Mouse (Mus musculus): ENCODE measurements around the gene Qrich2.
"Not testable (repeated sequence)": the region's sequence is repeated elsewhere in the genome, so short reads cannot be mapped to it uniquely, and the experiment has no call there.

The Qrich2 gene

DNA sequence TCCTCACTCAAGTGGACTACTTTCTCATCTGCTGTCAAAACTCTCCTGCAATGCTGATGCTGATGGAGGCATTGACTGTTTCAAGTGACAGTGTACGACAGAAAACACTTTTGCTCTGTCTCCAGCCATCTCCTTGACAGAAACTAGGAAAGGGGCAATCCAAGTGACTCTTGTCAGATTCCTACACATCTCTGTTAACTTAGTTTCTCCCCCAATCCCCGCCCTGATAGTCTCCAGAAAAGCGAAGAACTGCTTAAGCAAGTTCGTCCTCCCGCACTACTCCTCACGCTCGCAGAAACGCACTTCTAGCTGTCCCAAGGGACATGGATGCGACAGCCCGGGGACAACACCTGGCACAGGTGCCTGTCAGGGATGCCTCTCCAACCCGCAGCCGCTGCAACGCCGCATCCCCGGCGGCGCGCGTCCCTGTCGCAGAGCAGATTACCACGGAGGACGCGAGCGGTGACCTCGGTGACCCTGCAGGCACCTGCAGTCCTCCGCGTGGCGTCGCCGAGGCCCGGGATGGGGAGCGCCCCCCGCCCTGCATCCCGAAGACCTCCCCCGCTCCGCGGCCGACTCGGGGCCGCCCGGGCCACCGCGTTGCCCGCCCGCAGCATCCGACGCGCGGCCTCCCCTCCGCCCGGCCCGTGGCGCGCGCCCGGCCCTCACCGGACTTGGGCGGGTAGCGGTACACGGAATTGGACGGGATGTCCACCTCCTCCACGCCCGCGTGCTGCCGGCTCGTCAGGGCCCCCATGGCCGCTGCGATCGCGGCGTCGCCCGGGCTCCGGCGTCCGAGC lies 53.8 kb downstream of the Qrich2 start:
- DNase-seq (ENCODE audit: low read depth, low spot score): no peak

DNA sequence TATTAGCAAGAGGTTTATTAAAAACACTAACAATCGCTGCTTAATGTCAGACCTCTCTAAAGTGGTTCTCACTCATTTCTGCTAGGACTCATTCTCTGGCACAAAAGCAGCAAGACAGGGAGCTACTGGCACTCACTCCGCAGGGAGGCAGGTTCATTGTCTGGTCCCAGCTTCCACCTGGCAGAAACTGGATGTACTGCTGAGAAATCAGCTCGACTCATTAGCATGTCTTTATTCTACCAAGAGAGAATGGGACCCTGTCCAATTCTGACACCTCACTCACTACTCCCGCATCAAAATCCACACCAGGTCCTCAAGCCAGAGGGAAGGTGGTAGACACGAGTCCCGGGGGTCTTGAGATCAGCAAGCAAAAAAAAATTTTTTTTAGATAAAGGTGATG lies 54.5 kb downstream of the Qrich2 start:
- no peak for DNase-seq (ENCODE audit: low read depth, low spot score)

DNA sequence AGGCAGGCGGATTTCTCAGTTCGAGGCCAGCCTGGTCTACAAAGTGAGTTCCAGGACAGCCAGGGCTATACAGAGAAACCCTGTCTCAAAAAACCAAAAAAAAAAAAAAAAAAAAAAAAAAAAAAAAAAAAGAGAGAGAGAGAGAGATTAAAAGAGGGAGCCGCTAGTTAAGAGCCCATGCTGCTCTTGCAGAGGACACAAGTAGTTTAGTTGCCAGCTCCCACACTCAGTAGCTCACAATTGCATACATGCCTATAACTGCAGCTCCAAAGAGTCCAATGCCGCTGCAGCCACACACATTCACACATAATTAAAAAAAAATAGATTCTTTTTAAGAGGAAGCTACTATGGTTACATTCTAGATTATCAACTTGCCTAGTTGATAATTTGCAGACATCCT lies 55.6 kb downstream of the Qrich2 start:
- DNase-seq (ENCODE audit: low read depth, low spot score): not testable (repeated sequence)

DNA sequence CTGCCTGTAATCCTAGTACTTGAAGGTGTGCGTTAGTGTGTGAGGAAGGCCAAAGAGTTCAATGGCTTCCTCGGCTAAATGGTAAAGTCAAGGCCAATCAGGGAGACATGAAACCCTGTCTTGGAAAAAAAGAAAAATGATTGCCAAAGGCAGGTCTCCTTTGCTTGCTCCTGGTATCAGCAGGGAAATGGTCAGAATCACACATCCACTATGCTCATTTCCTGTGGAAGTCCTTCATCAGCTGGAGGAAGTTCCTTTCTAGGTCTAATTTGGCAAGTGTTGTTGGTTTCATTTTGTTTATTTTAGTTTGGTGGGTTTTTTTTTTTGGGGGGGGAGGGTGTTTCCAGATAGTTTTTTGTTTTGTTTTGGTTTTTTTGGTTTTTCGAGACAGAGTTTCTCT lies 57.0 kb downstream of the Qrich2 start:
- no peak for DNase-seq (ENCODE audit: low read depth, low spot score)

DNA sequence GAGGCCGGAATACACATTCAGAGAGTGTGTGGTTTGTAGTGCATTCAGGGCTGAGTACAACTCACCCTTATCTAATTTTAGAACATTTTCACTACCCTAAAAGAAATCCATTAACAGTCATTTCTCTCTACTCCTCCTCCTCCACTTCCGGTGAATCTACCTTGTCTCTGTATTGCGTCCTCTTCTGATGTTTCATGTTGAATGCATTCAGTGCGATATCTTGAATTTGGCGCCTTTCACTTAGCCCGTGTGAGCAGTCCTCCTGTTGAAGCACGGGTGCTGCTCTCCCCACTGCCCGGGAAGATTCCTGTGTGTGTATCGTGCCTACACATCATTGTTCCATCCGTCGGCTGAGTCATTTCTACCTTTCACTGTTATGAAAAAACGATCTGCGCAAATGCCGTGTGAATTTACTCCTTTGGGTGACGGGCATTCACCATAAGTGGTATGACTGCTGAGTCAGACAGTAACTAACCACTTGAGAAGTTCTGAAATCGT lies 59.8 kb downstream of the Qrich2 start:
- DNase-seq (ENCODE audit: low read depth, low spot score): no peak

DNA sequence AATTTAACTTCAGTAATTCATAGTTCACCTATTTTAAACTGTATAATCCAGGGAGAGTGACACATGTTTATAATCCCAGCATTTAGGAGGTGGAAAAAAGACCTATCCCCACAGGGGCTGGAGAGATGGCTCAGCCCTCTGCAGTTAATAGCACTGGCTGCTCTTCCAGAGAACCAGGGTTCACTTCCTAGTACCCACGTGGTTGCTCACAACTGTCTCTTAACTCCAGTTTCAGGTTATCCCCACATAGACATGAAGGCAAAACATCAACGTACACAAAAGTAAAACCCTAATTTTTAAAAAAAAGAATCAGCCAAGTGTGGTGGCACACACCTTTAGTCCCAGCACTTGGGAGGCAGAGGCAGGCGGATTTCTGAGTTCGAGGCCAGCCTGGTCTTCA lies 60.4 kb downstream of the Qrich2 start:
- DNase-seq (ENCODE audit: low read depth, low spot score): no peak

DNA sequence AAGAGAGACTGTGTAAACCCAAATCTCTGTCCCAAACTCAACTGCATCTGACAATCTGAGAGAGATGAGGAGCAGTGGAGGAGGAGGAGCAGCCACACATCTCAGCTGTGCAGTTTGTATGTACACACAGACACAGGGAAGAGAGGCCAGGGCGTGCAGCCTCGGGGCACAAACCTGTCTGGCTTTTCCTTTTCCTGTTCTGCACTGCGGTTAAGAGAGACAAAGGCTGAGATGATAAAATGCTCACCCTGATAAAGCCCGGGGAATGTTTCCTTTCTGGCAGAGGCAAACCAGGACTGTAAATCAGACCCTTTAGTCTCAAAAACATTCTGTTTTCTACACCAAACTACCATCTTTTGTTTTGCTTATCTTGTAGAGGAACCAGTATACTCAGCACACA lies 65.5 kb downstream of the Qrich2 start:
- no peak for DNase-seq (ENCODE audit: low read depth, low spot score)

DNA sequence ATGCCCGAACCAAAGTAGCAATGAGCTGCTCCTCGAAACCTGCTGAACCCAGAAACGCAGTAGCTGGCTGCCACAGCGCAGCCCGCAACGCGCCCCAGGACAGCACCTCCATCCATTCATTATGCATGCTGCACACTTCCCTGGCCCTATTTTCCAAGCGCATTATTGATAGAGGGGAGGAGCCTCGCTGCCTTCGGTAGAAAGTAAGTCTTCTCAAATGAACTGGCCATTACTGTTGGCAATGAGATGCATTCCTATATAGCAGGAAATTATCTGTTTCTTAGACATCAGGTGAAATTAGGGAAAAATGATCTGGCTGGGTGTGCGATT lies 67.7 kb downstream of the Qrich2 start:
- no peak for DNase-seq (ENCODE audit: low read depth, low spot score)

DNA sequence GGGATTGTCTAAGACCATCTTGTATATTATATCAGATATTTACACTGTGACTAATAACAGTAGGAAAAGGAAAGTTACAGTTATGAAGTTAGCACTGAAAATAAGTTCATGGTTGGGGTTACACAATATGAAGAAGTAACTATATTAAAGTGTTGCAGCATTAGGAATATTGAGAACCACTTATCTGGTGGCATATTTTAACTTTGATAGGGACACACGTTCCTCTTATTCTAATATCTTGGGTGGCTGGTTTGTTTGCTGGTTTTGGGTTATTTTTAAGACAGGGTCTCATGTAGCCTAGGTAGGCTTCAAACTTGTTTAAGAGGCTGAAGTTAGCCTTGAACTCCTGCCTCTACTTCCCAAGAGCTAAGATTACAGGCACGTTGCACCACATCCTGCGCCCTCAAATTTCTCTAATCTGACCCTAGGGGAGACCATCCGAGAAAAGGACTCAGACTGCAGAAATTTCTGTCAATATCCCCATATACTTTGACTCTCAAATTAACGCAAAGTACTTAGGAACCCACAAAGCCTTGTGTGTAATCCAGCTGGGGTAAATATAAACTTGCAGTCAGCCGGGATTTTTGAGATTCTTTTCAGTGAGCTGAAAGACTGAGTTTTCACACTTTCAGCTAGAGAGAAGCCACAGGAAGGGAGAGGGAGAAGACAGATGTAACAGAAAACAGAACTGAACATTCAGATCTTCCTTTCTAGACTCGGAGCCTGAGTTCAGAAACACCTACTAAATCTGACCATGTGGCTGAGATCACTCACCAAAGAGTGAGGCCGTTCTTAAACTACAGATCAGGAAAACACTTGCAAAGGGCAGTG lies 68.3 kb downstream of the Qrich2 start:
- DNase-seq (ENCODE audit: low read depth, low spot score): no peak

DNA sequence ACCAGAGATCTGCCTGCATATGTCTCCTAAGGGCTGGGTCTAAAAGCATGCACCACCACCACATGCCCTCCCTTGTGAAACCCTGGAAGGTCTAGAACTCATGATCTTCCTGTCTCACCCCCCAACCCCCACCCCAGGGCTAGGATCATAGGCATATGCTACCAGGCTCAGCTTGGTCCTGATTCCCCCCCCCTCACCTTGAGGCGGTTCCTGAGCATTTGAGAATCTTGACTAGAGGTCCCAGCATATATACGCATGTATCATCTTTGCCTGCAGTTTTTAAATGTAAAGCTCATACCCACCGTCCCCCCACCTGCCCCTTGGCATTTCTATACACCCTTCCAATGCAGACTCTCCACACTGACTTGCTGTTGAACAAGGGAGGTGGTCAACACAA lies 69.1 kb downstream of the Qrich2 start:
- no peak for DNase-seq (ENCODE audit: low read depth, low spot score)

DNA sequence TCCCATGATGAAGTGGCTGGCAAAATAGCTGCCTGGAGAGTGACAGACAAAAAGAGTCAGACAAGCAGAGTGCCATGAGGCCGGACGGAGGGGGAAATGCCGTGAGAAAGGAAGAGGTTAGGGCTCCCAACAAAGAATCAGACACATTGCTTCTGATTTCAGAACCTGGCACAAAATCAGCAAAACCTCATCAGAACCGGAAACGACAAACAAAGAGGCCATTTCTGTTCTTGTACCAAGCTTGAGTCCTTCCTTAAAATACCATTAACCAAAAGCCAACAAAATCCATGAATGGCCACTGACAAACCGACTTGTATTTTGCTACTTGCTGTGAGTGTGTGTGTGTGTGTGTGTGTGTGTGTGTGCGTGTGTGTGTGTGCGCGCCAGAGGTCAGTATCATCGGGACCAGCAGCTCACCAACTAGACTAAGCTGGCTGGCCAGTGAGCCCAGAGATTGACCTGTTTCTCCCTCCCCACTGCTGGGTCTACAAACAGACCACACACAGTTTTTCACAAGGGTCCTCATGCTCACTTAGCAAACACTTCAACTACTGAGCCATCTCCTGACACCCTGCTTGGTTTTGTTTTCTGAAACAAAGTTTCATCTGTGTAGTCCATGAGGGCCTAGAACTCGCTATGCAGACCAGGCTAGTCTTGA lies 69.6 kb downstream of the Qrich2 start:
- no peak for DNase-seq (ENCODE audit: low read depth, low spot score)

DNA sequence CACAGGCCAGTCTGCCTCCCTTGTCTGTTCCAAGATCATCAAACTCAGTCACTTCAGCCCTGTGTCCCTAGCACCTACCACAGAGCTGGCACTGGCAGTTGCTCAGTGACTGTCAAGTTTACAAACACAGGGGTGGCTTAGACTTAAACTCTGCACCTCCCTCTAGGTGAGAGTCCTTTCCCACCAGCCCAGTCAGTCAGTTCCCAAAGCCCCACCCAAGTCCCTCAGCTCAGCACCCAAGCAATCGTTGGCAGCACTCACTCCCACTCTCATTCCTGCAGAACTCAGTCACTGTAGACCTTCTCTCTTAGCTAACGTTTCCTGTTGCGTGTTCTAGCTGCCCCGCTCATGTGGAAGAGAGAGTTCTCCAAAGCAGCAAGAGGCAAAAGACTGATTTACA lies 71.3 kb downstream of the Qrich2 start:
- DNase-seq (ENCODE audit: low read depth, low spot score): no peak
